Mouse (Mus musculus) urinary bladder, adult 18-20 months (tissue): ENCODE results near the gene Dnajc17.

Experiments
- DNase-seq, 2 experiments: peaks; one replicate each; pipeline ENCODE4 v3.0.0; 2022; ENCODE audit warnings: low spot score in 2 of 2, mixed read lengths in 2 of 2

Dnajc17 gene

DNA sequence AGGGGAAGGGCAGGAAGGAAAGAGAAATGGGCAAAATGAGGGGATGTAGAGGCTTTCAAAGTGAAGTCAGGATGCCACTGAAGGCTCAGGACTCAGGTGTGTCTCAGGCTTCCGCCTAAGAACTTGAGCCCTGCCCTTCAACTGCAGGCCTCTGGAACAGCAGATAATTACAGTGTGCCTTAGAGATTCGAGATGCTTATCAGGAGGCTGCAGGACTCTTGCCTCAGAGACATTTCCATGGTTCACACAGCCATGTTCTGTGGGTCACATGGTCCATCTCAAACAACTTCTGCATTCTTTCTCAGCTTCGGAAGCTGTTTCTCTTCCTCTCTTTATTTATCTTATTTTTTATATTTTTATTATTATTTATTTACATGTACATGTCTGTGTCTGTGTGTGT, 45.5 kb downstream of the Dnajc17 start:
- DNase-seq, result no peak

DNA sequence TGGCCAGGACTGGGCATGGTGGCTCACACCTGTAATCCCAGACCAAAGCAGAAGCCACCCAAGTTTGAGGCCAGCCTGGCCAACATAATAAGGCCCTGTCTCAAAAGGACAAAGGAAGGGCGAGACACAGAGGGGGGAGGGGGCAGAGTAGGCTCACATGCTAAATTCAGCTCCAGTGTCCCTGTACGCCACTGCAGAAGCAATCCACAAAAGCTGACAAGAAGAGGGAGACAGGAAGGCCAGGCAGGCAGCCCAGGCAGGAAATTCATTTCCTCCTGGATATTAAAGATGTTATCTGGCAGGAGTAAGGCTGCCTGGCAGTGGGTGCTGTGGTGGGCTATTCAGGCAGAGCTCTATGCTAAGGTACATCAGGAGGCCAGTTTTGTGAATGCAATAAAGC, 47.3 kb downstream of the Dnajc17 start:
- no peak for DNase-seq

DNA sequence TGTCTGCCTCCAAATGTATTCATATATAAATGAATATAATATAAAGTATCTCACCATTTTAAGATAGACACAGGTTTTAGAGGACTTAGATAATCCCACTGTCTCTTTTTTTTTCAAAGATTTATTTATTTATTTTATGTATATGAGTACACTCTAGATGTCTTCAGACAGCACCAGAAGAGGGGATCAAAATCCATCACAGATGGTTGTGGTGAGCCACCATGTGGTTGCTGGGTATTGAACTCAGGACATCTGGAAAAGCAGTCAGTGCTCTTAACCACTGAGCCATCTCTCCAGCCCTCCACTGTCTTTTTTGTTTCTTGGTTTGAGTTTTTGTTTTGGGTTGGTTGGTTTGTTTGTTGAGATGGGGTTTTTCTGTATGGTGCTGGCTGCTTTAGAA, 50.8 kb downstream of the Dnajc17 start:
- DNase-seq, result no peak

DNA sequence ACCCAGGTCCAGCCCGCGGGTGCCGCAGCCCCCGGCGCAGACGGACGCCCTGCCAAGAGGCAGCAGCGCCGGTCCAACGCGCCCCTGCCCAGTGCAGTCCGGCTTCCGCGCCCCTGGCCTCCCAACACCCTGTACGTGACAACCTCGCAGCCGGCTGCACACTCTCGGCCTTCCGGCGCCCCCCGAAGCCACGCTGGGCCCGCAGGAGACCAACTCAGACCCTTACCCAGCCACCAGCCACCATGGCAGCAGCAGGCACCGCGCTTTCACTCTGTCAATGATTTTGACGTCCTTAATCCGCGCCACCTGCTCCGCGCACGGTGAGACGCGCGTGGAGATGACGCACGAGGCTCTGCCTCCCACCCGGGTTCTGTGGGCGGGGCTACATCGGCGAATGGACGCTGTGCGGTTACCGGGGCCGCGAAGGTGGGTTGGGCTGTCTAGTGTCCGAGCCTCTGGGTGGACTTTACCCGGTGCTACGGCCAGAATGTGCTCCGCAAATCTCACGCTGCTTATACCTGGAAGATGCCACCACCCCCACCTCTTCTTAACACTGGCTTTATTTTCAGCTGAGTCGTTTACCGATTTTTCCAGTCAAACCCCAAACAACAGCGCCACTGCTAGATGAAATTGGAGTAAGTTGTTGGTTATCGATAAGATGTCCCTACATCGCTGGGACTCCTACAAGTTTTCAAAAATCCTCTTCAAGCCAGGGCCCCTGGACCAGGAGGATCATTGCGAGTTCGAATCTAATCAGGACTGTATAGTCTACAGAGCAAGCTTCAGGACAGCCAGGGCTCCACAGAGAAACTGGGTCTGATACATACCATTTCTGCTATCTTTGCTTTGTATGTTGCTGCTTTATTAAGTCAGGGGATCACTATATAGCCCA, 51.7 kb downstream of the Dnajc17 start, which contains the start of gene Rmdn3:
Gene Rmdn3, minus strand, starts transcription at position 354 of the 892 bp plus-strand sequence.
- peak; percentile 89 to 95 for DNase-seq

DNA sequence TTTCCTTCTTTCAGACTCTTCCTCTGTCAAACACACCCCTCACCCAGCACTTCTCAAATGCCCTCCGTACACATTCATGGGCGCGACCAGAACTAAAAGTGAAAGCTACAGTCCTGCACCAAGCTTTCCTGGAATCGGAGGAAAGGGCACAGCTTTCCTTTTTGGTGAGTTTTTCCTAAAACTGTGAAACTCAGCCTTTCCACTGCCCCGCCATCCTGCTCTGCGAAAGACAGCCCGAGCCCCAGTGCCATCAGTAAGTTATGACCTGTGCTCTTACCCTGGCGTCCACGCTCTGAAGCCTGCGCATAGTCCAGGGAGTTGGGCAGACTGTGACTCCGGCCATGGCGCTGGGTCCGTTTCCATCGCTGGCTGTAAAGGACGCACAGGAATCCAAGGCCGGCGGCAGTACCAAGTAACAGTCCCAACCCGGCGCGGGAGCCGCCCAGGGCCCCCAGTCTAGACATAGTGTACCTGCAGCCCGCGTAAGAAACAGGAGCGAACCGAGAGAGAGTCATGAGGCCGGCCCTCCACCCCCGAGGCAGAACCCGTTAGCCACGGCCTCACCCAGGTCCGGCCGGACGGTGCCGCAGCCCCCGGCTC, 52.4 kb downstream of the Dnajc17 start:
- no peak for DNase-seq

DNA sequence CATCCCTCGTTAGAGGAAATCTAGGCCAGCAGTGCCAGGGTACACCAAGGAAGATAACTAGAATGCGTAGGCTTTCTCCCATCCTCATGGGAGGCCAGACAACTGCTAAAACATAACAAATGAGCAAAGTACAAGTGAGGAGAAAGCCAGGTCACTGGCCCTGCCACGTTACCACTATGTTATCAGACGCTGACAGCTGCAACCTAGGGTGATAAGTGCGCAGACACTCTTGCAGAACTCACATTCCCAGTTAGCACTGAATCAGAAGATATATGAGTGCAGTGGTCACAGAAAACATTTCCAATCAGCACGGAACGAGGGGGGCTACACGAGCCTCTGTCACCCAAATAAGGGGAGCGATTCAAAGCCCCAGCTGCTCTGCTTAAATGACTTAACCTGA, 53.2 kb downstream of the Dnajc17 start:
- no peak for DNase-seq

DNA sequence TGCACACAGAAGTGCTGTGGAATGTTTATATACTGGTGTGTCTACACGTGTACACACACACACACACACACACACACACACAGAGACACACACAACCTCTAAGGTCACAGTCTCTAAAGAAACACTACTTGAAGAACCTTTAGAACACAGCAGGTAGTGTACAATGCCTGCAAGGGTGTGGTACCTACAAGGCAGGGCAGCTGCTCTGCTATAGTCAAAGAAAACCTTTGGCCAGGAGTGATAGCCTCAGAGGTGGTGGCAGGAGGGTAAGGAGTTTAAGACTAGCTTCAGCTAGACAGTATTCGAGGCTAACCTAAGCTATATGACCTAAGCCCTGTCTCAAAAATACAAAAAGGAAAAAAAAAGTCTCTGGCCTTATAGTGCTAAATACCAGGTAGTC, 53.9 kb downstream of the Dnajc17 start:
- no peak for DNase-seq

DNA sequence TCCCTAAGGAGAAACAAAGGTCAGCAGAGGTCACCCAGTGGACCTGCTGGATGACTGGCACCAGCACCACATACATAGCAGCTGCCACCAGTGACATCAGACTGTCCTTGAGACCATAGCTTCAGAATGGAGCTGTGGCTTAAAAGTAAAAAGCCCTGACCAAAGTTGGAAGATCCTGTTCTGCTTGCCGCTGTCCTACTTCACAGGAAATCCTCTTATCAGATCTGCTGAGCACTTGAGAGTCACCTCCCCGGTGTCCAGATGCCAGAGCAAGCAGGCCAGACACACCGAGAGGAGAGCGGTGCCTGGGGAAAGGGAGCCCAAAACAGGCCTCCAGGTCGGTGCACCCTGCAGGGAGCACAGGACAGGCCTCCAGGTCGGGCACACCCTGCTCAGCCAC, 56.3 kb downstream of the Dnajc17 start:
- no peak for DNase-seq

DNA sequence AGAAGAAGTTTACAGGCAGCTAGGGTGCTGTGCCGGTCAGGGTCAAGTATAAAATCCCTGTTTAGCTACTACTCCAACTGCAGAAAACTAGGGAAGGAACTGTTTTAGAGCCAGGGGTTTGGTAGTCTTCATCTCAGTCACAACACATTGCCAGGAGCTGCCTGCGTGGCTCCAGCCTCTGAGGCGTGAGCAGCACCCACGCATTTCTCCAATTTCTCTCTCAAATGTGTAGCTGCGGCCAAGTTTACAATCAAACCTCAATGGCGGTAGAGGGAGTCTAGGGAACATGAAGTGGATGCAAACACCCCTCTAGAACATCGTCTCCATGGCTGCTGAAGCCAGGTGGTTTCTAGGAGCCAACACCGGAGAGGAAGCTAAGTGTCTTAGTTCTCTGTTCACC, 60.8 kb downstream of the Dnajc17 start:
- DNase-seq, result no peak

DNA sequence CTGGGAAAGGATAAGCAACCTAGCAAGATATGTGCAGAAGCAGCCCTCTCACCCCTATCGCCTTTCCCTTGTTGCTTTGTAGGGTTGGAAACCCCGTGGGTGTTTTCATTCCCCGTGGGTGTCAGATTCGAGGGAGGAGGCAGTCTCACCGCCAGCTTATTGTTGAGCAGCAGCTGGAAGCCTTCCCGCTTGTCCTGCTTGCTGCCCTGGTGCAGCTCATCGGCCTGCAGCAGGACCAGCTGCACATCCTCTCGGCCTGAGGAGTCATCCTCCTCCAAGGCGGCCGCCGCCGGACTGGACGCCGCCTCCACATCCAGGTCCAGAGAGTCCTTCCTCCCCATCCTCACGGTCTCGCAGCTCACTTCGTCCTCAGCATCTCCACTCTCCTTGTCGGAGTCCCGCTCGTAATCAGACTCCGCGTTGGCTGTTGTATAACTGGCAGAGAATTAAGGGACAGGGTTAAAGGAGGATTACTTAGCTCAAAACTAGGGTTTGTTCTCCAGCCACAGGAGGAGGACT, 61.4 kb downstream of the Dnajc17 start:
- DNase-seq, result no peak

DNA sequence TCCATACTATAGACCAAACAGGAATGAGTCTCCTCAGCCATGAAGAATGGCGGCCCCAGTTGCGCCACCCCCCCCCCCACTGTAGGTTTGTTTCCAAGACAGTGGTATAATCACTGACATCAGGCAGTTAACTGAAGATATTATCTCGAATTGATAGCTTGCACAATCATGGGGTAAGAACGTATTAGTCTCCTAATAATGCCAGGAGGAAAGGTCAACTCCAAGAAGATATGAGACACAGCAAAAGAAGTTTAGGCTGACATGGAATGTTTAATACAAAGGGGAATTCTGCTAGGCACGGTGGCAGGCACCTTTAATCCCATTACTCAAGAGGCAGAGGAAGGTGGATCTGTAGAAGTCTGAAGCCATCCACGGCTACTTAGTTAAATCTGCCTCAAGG, 62.2 kb downstream of the Dnajc17 start:
- no peak for DNase-seq

DNA sequence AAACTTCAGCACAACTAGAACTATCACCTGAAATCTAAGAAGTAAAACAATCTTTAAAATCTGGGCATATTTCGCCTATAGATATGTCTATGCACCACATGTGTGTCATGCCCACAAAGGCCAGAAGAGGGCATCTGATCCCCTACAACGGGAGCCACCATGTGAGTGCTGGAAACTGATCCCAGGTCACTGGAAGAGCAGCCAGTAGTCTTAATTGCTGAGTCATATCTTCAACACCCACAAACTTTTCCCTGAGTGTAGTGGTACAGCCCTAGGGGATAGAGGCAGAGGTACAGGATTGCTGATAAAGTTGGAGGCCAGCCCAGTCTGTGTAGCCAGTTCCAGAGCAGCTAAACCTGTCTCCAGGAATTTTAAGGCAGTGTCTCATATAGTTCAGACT, 63.4 kb downstream of the Dnajc17 start:
- no peak for DNase-seq

DNA sequence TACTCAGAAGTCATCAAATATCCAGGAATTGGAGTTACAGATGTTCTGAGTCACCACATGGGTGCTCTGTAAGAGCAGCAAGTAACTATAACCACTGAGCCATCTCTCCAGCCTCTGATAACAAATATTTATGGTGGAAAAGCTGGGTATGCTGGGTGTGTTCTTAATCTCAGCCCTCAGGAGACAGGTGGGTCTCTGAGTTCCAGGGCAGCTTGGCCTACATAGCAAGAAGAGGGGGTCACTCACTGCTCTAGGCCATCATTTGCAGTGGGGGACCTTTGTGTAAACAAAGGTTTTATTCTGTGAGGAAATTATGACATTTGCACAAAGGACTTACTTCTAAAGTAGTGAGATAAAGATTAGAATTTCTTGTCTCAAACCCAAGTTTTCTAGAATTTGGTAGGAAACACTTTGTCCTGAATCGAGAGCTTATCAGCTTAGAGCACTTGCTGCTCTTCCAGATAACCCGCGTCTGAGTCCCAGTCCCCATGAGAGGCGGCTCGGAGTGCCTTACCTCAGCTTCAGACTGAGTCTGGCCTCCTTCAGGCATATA, 72.2 kb downstream of the Dnajc17 start:
- DNase-seq, result no peak
